Mouse (Mus musculus) liver, postnatal 0 days (tissue): ENCODE data around the gene Faxc.

Experiments used
- CTCF ChIP-seq: sonication (generic); IDR thresholded peaks from 2 replicates; pipeline ENCODE4 v1.5.1; 2016; ENCODE audit warnings: antibody characterized with exemption, low read depth
- EP300 ChIP-seq: IDR thresholded peaks from 2 replicates; pipeline ENCODE4 v1.6.1; 2016; ENCODE audit warnings: antibody characterized with exemption, low read depth, mild to moderate bottlenecking

GRCm38 (mm10) chr4:22017656-22018379 is 86.7 kb downstream of the Faxc start:
- peak; percentile 63 for TF ChIP-seq CTCF
- no peak for TF ChIP-seq EP300
